Mouse (Mus musculus) embryonic facial prominence, embryonic 14.5 days (tissue): ENCODE results near the gene Numa1. TPM values are rescaled to one million over a fixed set of nuclear protein-coding genes. Genes with fewer than 3 reads are reported as not detected.

Experiments used
- ATAC-seq: fragments of 200-750 bp; cut with Nextera tagmentation; 2 replicates; pipeline ENCODE4 v1.8.0; 2017; ENCODE audit warnings: low read depth, moderate number of reproducible peaks, moderate TSS enrichment
- DNase-seq: peaks from one replicate; pipeline ENCODE4 v3.0.0-alpha.2; 2015; ENCODE audit warnings: low spot score
- H3K27ac ChIP-seq: fragments of 300-500 bp; sonication (generic); replicated peaks from 2 replicates; pipeline ENCODE4 v1.5.1; 2014; ENCODE audit warnings: low read depth, mild to moderate bottlenecking, low read length, moderate library complexity
- H3K27me3 ChIP-seq: fragments of 300-500 bp; sonication (generic); replicated peaks from 2 replicates; pipeline ENCODE4 v1.6.1; 2014; ENCODE audit warnings: low read length; ENCODE audit not compliant: control insufficient read depth, insufficient read depth
- H3K36me3 ChIP-seq: fragments of 300-500 bp; sonication (generic); 2 replicates; pipeline ENCODE4 v1.6.1; 2014; ENCODE audit warnings: low read length, mixed read lengths; ENCODE audit not compliant: control insufficient read depth, insufficient read depth
- H3K4me1 ChIP-seq: fragments of 300-500 bp; sonication (generic); 2 replicates; pipeline ENCODE4 v1.6.1; 2014; ENCODE audit warnings: antibody characterized with exemption, low read length; ENCODE audit not compliant: control insufficient read depth, insufficient read depth
- H3K4me2 ChIP-seq: fragments of 300-500 bp; sonication (generic); 2 replicates; pipeline ENCODE4 v1.6.1; 2014; ENCODE audit warnings: low read depth, mild to moderate bottlenecking, low read length, moderate library complexity, mixed read lengths
- H3K4me3 ChIP-seq: fragments of 300-500 bp; sonication (generic); 2 replicates; pipeline ENCODE4 v1.5.1; 2014; ENCODE audit warnings: low read depth, mild to moderate bottlenecking, low read length
- H3K9ac ChIP-seq: fragments of 300-500 bp; sonication (generic); 2 replicates; pipeline ENCODE4 v1.6.1; 2014; ENCODE audit warnings: low read depth, mild to moderate bottlenecking, low read length, moderate library complexity, mixed read lengths
- H3K9me3 ChIP-seq: fragments of 300-500 bp; sonication (generic); 2 replicates; pipeline ENCODE4 v1.6.1; 2016; ENCODE audit warnings: low read length; ENCODE audit not compliant: control insufficient read depth
- WGBS: fragments of 180-500 bp; shearing (Covaris S2); extraction: QIAGEN DNeasy Blood & Tissue Kit; methylation state at CpG from one replicate; pipeline ENCODE4 v1.1.7; 2014; 5-methylcytosine and 5-hydroxymethylcytosine counted together
- polyA plus RNA-seq: library from polyadenylated mRNA; unstranded; fragments of >200 nt; fragmentation: Nextera tagmentation; extraction: Ambion mirVana; gene quantifications from 2 replicates; pipeline ENCODE4 v1.2.1, GENCODE M21; 2014

Gene Numa1
- polyA plus RNA-seq, 1 experiment from 2014 or later = 88.9 TPM

- Histone ChIP-seq H3K9me3 (no peaks in the 10 kb centered on the region), H3K27me3 (no peaks in the 10 kb centered on the region), H3K4me3 (no peak overlapping the region), H3K36me3 (no peaks in the 10 kb centered on the region), H3K9ac (no peak overlapping the region), H3K4me2 (no peak overlapping the region), H3K27ac (no peak overlapping the region), H3K4me1 (no peaks in the 10 kb centered on the region)
- ATAC-seq = no peak
- DNase-seq = no peak
- WGBS = 88% methylated on average over 1 of the region's 1 CpGs
Measured at GRCm38 (mm10) chr7:101951648-101952047, 17.7 kb downstream of the Numa1 start.

GRCm38 (mm10) chr7:101952098-101952497 lies 18.2 kb downstream of the Numa1 start:
- no peaks in the 10 kb centered on the region for H3K9me3 ChIP-seq
- no peak overlapping the region for H3K4me3 ChIP-seq
- no peak for DNase-seq
- H3K4me2 ChIP-seq = no peak overlapping the region
- no peaks in the 10 kb centered on the region for H3K4me1 ChIP-seq
- no peaks in the 10 kb centered on the region for H3K36me3 ChIP-seq
- no peak overlapping the region for H3K9ac ChIP-seq
- H3K27ac ChIP-seq = no peak overlapping the region
- H3K27me3 ChIP-seq = no peaks in the 10 kb centered on the region
- 40% methylated on average over 2 of the region's 2 CpGs for WGBS
- no peak for ATAC-seq

- H3K36me3 ChIP-seq = no peaks in the 10 kb centered on the region
- DNase-seq = no peak
- ATAC-seq = no peak
- H3K27ac ChIP-seq = no peak overlapping the region
- no peak overlapping the region for H3K9ac ChIP-seq
- H3K27me3 ChIP-seq = no peaks in the 10 kb centered on the region
- H3K4me2 ChIP-seq = no peak overlapping the region
- no peaks in the 10 kb centered on the region for H3K4me1 ChIP-seq
- no peak overlapping the region for H3K4me3 ChIP-seq
- 92% methylated on average over 2 of the region's 2 CpGs for WGBS
- no peaks in the 10 kb centered on the region for H3K9me3 ChIP-seq
Measured at GRCm38 (mm10) chr7:101954163-101954562, 20.3 kb downstream of the Numa1 start.

GRCm38 (mm10) chr7:101955276-101955675 lies 21.4 kb downstream of the Numa1 start:
- DNase-seq (no peak), ATAC-seq (no peak)
- H3K36me3 ChIP-seq = no peaks in the 10 kb centered on the region
- H3K4me2 ChIP-seq = no peak overlapping the region
- no peaks in the 10 kb centered on the region for H3K4me1 ChIP-seq
- no peak overlapping the region for H3K27ac ChIP-seq
- WGBS = 92% methylated on average over 2 of the region's 2 CpGs
- no peak overlapping the region for H3K9ac ChIP-seq
- H3K9me3 ChIP-seq = no peaks in the 10 kb centered on the region
- no peaks in the 10 kb centered on the region for H3K27me3 ChIP-seq
- H3K4me3 ChIP-seq = no peak overlapping the region

- ATAC-seq = no peak
Measured at GRCm38 (mm10) chr7:101955862-101956261, 22.0 kb downstream of the Numa1 start.

GRCm38 (mm10) chr7:101956481-101956880 lies 22.6 kb downstream of the Numa1 start:
- Histone ChIP-seq H3K9me3 (no peaks in the 10 kb centered on the region), H3K9ac (no peak overlapping the region), H3K27ac (no peak overlapping the region), H3K4me2 (no peak overlapping the region), H3K36me3 (no peaks in the 10 kb centered on the region), H3K27me3 (no peaks in the 10 kb centered on the region), H3K4me1 (no peaks in the 10 kb centered on the region), H3K4me3 (no peak overlapping the region)
- DNase-seq (no peak), ATAC-seq (no peak)
- WGBS = 88% methylated on average over 1 of the region's 1 CpGs

More at GRCm38 (mm10) chr7:101955862-101956261, 22.0 kb downstream of the Numa1 start:
- Histone ChIP-seq H3K4me2 (no peak overlapping the region), H3K27me3 (no peaks in the 10 kb centered on the region), H3K4me3 (no peak overlapping the region), H3K4me1 (no peaks in the 10 kb centered on the region), H3K9me3 (no peaks in the 10 kb centered on the region), H3K9ac (no peak overlapping the region), H3K36me3 (no peaks in the 10 kb centered on the region), H3K27ac (no peak overlapping the region)
- WGBS = 77% methylated on average over 4 of the region's 4 CpGs
- DNase-seq = no peak

GRCm38 (mm10) chr7:101956911-101957310 lies 23.0 kb downstream of the Numa1 start:
- H3K9ac ChIP-seq = no peak overlapping the region
- WGBS = 94% methylated on average over 5 of the region's 5 CpGs
- H3K9me3 ChIP-seq = no peaks in the 10 kb centered on the region
- no peaks in the 10 kb centered on the region for H3K36me3 ChIP-seq
- no peaks in the 10 kb centered on the region for H3K4me1 ChIP-seq
- no peaks in the 10 kb centered on the region for H3K27me3 ChIP-seq
- ATAC-seq (no peak), DNase-seq (no peak)
- no peak overlapping the region for H3K27ac ChIP-seq
- H3K4me3 ChIP-seq = no peak overlapping the region
- no peak overlapping the region for H3K4me2 ChIP-seq

GRCm38 (mm10) chr7:101962829-101963228 lies 28.9 kb downstream of the Numa1 start:
- no peak for ATAC-seq
- H3K4me3 ChIP-seq = no peak overlapping the region
- peaks cover 5% of the 10 kb centered on the region; the same call in 1 of the 2 replicates for H3K4me1 ChIP-seq
- no peak overlapping the region for H3K27ac ChIP-seq
- H3K9ac ChIP-seq = no peak overlapping the region
- 89% methylated on average over 2 of the region's 2 CpGs for WGBS
- H3K4me2 ChIP-seq = no peak overlapping the region
- no peaks in the 10 kb centered on the region for H3K27me3 ChIP-seq
- H3K9me3 ChIP-seq = no peaks in the 10 kb centered on the region
- no peaks in the 10 kb centered on the region for H3K36me3 ChIP-seq
- no peak for DNase-seq

GRCm38 (mm10) chr7:101963621-101964020 lies 29.7 kb downstream of the Numa1 start:
- no peaks in the 10 kb centered on the region for H3K27me3 ChIP-seq
- no peaks in the 10 kb centered on the region for H3K9me3 ChIP-seq
- DNase-seq (no peak), ATAC-seq (no peak)
- 92% methylated on average over 2 of the region's 2 CpGs for WGBS
- H3K27ac ChIP-seq = no peak overlapping the region
- H3K36me3 ChIP-seq = no peaks in the 10 kb centered on the region
- H3K4me2 ChIP-seq = no peak overlapping the region
- no peak overlapping the region for H3K9ac ChIP-seq
- H3K4me3 ChIP-seq = no peak overlapping the region
- peaks cover 6% of the 10 kb centered on the region; the same call in 1 of the 2 replicates for H3K4me1 ChIP-seq
